Mouse (Mus musculus): ENCODE data around the gene Cd28. TPM values are rescaled to one million over a fixed set of nuclear protein-coding genes. Genes with fewer than 3 reads are reported as not detected.

Cd28 gene
- polyA plus RNA-seq, 1 experiment from 2014 or later: 0.16 TPM

DNA sequence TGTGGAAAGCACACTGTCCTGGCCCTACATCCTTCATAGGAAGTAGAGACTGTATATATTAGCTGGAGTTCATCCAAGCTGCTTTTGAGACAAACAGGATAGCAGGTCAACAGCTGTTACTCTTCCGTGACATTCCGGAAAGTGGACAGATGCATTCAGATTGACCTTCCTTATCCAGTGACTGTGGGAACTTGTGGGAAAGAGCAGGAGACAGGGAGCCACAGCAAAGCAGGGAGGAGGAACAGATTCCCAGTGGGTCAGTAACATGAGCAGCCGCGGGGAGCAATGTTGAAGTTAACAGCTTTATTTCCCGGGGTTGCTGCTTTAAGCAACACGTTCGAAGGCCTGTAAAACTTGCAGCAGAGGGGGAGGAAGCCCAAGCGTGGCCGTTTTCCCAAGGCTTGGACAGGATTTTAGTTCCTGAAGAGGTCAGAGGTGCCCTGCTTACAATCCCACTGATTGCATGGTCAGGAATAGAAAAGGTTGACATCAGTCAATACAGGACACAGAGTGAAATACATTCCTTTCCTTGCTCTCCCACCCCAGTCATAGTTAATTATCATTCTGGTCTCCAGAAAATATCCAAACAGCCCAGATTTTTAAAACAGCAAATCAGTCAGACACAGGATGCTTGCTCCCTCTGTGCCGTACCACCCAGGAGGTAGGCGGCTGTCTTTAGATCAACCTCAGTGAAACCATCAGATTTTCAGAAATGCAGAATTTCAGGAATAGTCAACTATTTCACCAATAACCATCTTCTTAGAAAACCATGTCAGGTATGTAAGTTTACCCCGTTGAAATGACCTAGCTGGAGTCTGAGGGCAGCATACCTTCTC lies 18.7 kb downstream of the Cd28 start:
- no peaks in the 10 kb centered on the region for H3K9me3 ChIP-seq
- no peaks in the 10 kb centered on the region for H3K36me3 ChIP-seq
- H3K27ac ChIP-seq: peak overlapping the region; percentile 52; the same call in 1 of the 2 replicates
- WGBS: 56% methylated on average over 12 of the region's 12 CpGs
- H3K4me1 ChIP-seq: peaks cover 8% of the 10 kb centered on the region; the same call in 1 of the 2 replicates
- DNase-seq (ENCODE audit: low spot score): peak; percentile 78
- H3K27me3 ChIP-seq (ENCODE audit: insufficient read depth, poor library complexity, severe bottlenecking): no peaks in the 10 kb centered on the region
- H3K4me3 ChIP-seq: no peak overlapping the region

DNA sequence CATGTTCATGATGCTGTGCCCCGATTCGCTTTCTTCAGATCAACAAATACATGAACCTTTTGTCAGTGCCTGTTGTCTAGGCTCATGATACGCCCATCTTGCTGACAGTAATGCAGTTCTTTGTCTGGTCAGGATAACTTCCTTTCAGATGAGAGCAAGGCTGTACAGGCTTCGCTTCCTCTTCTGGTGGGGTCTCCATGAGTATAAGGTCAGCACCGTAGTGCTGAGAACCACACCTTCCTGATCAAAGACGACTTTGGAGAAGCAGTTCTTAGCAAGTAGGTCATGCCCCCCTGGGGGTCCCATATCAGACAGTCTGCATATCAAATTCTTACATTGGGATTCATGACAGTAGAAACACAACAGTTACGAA lies 19.3 kb downstream of the Cd28 start:
- no peak overlapping the region for H3K4me3 ChIP-seq

GRCm38 (mm10) chr1:60744266-60744665 lies 27.7 kb downstream of the Cd28 start:
- 70% methylated on average over 1 of the region's 1 CpGs for WGBS
- Histone ChIP-seq H3K27me3 (ENCODE audit: insufficient read depth, poor library complexity, severe bottlenecking) (no peaks in the 10 kb centered on the region), H3K4me3 (no peak overlapping the region), H3K36me3 (no peaks in the 10 kb centered on the region), H3K27ac (no peak overlapping the region), H3K9me3 (no peaks in the 10 kb centered on the region), H3K4me1 (peaks cover 6% of the 10 kb centered on the region; the same call in 1 of the 2 replicates)
- no peak for DNase-seq (ENCODE audit: low spot score)

More for the DNA sequence above, 19.3 kb downstream of the Cd28 start:
- Histone ChIP-seq H3K27me3 (ENCODE audit: insufficient read depth, poor library complexity, severe bottlenecking) (no peaks in the 10 kb centered on the region), H3K27ac (0 out of 2 replicates have a peak overlapping the region, but pooled peaks have one; percentile 52), H3K36me3 (no peaks in the 10 kb centered on the region), H3K4me1 (peaks cover 8% of the 10 kb centered on the region; the same call in 1 of the 2 replicates), H3K9me3 (no peaks in the 10 kb centered on the region)
- 80% methylated on average over 7 of the region's 7 CpGs for WGBS
- no peak for DNase-seq (ENCODE audit: low spot score)

DNA sequence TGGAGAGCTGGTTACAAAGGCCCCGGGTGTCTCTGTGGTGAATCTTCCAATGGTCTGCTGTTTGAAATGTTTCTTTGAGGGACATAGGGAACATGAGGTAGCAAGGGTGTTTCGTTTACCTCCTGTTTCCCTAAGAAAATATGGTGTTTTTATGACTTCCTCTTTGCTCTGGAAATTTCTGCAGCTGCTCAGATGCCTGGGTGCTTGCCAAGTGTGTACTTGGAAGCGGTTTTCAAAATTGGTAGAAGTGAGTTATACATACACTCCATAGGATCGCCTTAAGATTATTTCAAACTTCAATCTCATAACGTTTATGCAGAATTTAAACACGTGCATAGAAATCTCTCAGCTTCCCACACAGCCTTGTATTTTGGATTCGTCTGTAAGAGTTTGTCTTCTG lies 29.1 kb downstream of the Cd28 start:
- Histone ChIP-seq H3K36me3 (no peaks in the 10 kb centered on the region), H3K4me3 (no peak overlapping the region), H3K27me3 (ENCODE audit: insufficient read depth, poor library complexity, severe bottlenecking) (no peaks in the 10 kb centered on the region), H3K4me1 (peaks cover 8% of the 10 kb centered on the region; the same call in 1 of the 2 replicates), H3K9me3 (no peaks in the 10 kb centered on the region), H3K27ac (no peak overlapping the region)
- 74% methylated on average over 7 of the region's 7 CpGs for WGBS
- DNase-seq (ENCODE audit: low spot score): no peak

GRCm38 (mm10) chr1:60746153-60746552 lies 29.6 kb downstream of the Cd28 start:
- DNase-seq (ENCODE audit: low spot score): no peak
- H3K27ac ChIP-seq: no peak overlapping the region
- H3K9me3 ChIP-seq: no peaks in the 10 kb centered on the region
- peaks cover 8% of the 10 kb centered on the region; the same call in 1 of the 2 replicates for H3K4me1 ChIP-seq
- H3K27me3 ChIP-seq (ENCODE audit: insufficient read depth, poor library complexity, severe bottlenecking): no peaks in the 10 kb centered on the region
- no peak overlapping the region for H3K4me3 ChIP-seq
- 48% methylated on average over 2 of the region's 2 CpGs for WGBS
- H3K36me3 ChIP-seq: no peaks in the 10 kb centered on the region

DNA sequence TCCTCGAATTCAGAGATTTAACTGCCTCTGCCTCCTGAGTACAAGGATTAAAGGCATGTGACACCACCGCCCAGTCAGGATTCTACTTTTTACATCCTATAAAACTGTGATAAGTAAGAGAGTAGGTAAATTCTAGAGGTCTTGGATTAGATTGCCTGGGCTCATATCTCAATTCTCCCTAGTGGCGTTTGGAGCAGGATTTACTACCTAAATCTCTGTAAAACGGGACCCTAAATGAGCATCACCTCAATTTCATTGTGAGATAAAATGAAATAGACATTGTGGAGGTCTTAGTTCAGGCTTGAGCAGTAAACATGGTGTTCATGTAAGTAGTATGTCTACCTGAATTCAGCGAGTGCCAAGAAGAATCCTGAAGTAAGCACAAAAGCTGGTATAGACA lies 30.3 kb downstream of the Cd28 start:
- H3K9me3 ChIP-seq: no peaks in the 10 kb centered on the region
- no peak overlapping the region for H3K4me3 ChIP-seq
- H3K4me1 ChIP-seq: peaks cover 8% of the 10 kb centered on the region; the same call in 1 of the 2 replicates
- no peak for DNase-seq (ENCODE audit: low spot score)
- H3K36me3 ChIP-seq: no peaks in the 10 kb centered on the region
- 85% methylated on average over 5 of the region's 5 CpGs for WGBS
- no peaks in the 10 kb centered on the region for H3K27me3 ChIP-seq (ENCODE audit: insufficient read depth, poor library complexity, severe bottlenecking)
- H3K27ac ChIP-seq: no peak overlapping the region

DNA sequence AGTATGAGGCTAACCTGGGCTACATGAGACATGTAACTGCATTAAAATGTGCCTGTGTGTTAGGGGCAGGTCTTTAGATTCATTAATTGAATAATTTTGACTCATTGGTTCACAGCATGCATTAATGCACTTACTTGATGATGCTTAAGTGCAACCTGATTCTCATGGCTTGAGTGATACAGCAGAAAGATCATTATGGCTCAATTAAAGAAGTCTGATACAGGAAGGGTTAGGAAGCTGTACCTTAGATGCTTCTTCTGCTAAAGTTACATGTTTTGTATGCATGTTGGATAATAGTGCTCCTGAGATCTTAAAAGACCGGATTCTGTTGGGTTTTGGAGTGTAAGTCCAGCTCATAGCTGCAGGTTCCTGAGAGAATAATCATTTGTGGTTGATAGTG lies 31.7 kb downstream of the Cd28 start:
- H3K4me1 ChIP-seq: peaks cover 8% of the 10 kb centered on the region; the same call in 1 of the 2 replicates
- H3K36me3 ChIP-seq: no peaks in the 10 kb centered on the region
- H3K27ac ChIP-seq: no peak overlapping the region
- H3K27me3 ChIP-seq (ENCODE audit: insufficient read depth, poor library complexity, severe bottlenecking): no peaks in the 10 kb centered on the region
- DNase-seq (ENCODE audit: low spot score): no peak
- WGBS: 90% methylated on average over 1 of the region's 1 CpGs
- no peaks in the 10 kb centered on the region for H3K9me3 ChIP-seq
- H3K4me3 ChIP-seq: no peak overlapping the region

GRCm38 (mm10) chr1:60748936-60749335 lies 32.3 kb downstream of the Cd28 start:
- WGBS: 31% methylated on average over 4 of the region's 4 CpGs
- H3K36me3 ChIP-seq: no peaks in the 10 kb centered on the region
- no peak overlapping the region for H3K4me3 ChIP-seq
- H3K27ac ChIP-seq: no peak overlapping the region
- no peak for DNase-seq (ENCODE audit: low spot score)
- no peaks in the 10 kb centered on the region for H3K9me3 ChIP-seq
- H3K27me3 ChIP-seq (ENCODE audit: insufficient read depth, poor library complexity, severe bottlenecking): no peaks in the 10 kb centered on the region
- peaks cover 8% of the 10 kb centered on the region; the same call in 1 of the 2 replicates for H3K4me1 ChIP-seq

DNA sequence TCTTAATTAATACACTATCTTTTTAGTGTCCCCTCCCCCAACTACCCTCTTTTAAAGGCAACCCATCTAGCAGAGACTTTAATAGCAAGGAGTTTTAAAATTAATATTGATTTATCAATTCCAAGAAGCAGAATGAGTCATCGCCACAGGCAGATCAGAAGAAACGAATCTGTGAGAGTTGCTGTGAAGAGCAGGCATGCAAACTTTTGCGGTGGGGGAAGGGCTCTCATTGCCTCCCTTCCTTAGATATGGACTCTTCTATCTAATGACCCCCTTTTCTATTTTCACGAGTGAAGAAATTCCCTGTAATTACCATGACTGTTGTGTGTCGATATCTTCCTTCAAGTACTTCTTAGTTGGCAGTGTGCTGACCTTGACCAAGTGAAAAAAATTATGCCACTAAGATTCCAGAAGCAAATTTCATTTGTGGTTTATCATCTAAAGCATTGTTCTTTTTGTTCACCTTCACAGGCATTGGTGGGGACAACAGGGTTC lies 32.8 kb downstream of the Cd28 start:
- H3K27ac ChIP-seq: no peak overlapping the region
- DNase-seq (ENCODE audit: low spot score): no peak
- H3K4me3 ChIP-seq: no peak overlapping the region
- H3K36me3 ChIP-seq: no peaks in the 10 kb centered on the region
- H3K27me3 ChIP-seq (ENCODE audit: insufficient read depth, poor library complexity, severe bottlenecking): no peaks in the 10 kb centered on the region
- no peaks in the 10 kb centered on the region for H3K9me3 ChIP-seq
- 64% methylated on average over 5 of the region's 5 CpGs for WGBS
- peaks cover 8% of the 10 kb centered on the region; the same call in 1 of the 2 replicates for H3K4me1 ChIP-seq

- WGBS: 82% methylated on average over 6 of the region's 6 CpGs
- peaks cover 8% of the 10 kb centered on the region; the same call in 1 of the 2 replicates for H3K4me1 ChIP-seq
- DNase-seq (ENCODE audit: low spot score): no peak
- H3K9me3 ChIP-seq: no peaks in the 10 kb centered on the region
- no peaks in the 10 kb centered on the region for H3K27me3 ChIP-seq (ENCODE audit: insufficient read depth, poor library complexity, severe bottlenecking)
- no peak overlapping the region for H3K27ac ChIP-seq
- H3K4me3 ChIP-seq: no peak overlapping the region
- H3K36me3 ChIP-seq: no peaks in the 10 kb centered on the region
Observed at GRCm38 (mm10) chr1:60750201-60750765, 33.7 kb downstream of the Cd28 start.

DNA sequence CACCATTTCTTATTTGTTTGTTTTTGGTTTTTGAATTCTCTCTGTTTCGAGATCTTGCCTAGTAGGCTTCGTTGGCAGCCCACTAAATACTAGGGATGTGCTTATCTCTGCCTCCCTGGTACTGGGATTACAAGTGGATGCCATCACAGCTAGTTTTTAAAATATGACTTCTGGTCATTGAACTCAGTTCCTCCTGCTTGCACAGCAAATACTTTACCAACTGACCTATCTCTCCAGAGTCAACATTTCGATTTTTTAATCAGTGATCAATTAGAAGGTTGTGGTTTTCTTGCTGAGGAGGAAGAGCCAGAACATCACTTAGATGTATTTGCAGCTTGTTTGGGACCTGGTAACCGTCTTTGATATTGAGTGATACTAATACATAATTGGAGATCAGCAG lies 34.4 kb downstream of the Cd28 start:
- Histone ChIP-seq H3K36me3 (no peaks in the 10 kb centered on the region), H3K4me1 (peaks cover 8% of the 10 kb centered on the region; the same call in 1 of the 2 replicates), H3K4me3 (no peak overlapping the region), H3K27ac (no peak overlapping the region), H3K27me3 (ENCODE audit: insufficient read depth, poor library complexity, severe bottlenecking) (no peaks in the 10 kb centered on the region), H3K9me3 (no peaks in the 10 kb centered on the region)
- WGBS: 87% methylated on average over 4 of the region's 4 CpGs
- DNase-seq (ENCODE audit: low spot score): no peak

GRCm38 (mm10) chr1:60752986-60753385 lies 36.4 kb downstream of the Cd28 start:
- DNase-seq (ENCODE audit: low spot score): no peak
- 76% methylated on average over 1 of the region's 1 CpGs for WGBS
- Histone ChIP-seq H3K4me3 (no peak overlapping the region), H3K4me1 (peaks cover 8% of the 10 kb centered on the region; the same call in 1 of the 2 replicates), H3K9me3 (no peaks in the 10 kb centered on the region), H3K27me3 (ENCODE audit: insufficient read depth, poor library complexity, severe bottlenecking) (no peaks in the 10 kb centered on the region), H3K27ac (no peak overlapping the region), H3K36me3 (no peaks in the 10 kb centered on the region)

DNA sequence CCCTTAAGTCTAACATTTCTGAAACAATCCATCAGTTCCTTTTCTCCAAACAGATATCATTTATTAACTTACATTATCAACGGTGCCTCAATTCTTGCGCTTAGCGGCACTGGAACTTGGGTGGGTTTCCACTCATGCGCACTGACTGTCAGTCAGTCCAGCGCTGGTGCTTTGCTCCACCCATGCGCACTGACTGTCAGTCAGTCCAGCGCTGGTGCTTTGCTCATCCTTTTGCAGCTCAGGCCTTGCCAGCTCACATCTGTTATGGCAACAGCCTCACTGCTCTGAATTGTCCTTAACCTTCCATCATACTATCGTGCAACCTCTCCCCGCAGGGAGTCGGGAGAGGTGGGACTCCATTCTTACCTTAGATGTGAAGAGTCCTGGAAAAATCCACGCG lies 37.4 kb downstream of the Cd28 start:
- no peaks in the 10 kb centered on the region for H3K9me3 ChIP-seq
- H3K4me1 ChIP-seq: peaks cover 5% of the 10 kb centered on the region; the same call in 1 of the 2 replicates
- no peak overlapping the region for H3K27ac ChIP-seq
- 89% methylated on average over 12 of the region's 12 CpGs for WGBS
- H3K36me3 ChIP-seq: no peaks in the 10 kb centered on the region
- H3K27me3 ChIP-seq (ENCODE audit: insufficient read depth, poor library complexity, severe bottlenecking): no peaks in the 10 kb centered on the region
- no peak for DNase-seq (ENCODE audit: low spot score)
- H3K4me3 ChIP-seq: no peak overlapping the region

All from heart, embryonic 10.5 days (tissue).